Mouse (Mus musculus) testis, adult 2 months (tissue): Measurements from ENCODE around the gene Grifin.

Experiments used
- CTCF ChIP-seq: fragments of 200-500 bp; IDR thresholded peaks from 2 replicates; pipeline ENCODE4 v1.5.1; 2012; ENCODE audit warnings: low read depth, mild to moderate bottlenecking, inconsistent platforms, low read length, moderate library complexity; ENCODE audit not compliant: control insufficient read depth, insufficient read depth, insufficient replicate concordance
- POLR2A ChIP-seq: fragments of 200-500 bp; IDR thresholded peaks from 2 replicates; pipeline ENCODE4 v1.6.1; 2012; ENCODE audit warnings: low read depth, mild to moderate bottlenecking, inconsistent platforms, low read length, moderate library complexity; ENCODE audit not compliant: control insufficient read depth

GRCm38 (mm10) chr5:140605228-140605627 is 40.4 kb upstream of the Grifin start:
- TF ChIP-seq CTCF (no peak), POLR2A (no peak)
